Mouse (Mus musculus): ENCODE measurements at regions not wholly inside any gene's neighbourhood (a gene's known extent, or its start where the extent isn't known, plus 50 kb on each side); places are given as distances from the start of the nearest gene placed in this dataset.

GRCm38 (mm10) chr14:103899111-103899814 lies 55.1 kb upstream of the Ednrb start:
- H3K27ac ChIP-seq (ENCODE audit: insufficient read depth, low read depth): no peak overlapping the region
- H3K27me3 ChIP-seq (replicated peaks): no peaks in the 10 kb centered on the region
- no peak overlapping the region for H3K4me2 ChIP-seq (ENCODE audit: insufficient read depth, low read depth, poor library complexity, severe bottlenecking)
- H3K9me3 ChIP-seq (replicated peaks; ENCODE audit: low read length): no peaks in the 10 kb centered on the region
- DNase-seq (ENCODE audit: extremely low read depth): no peak
- in situ Hi-C loops (cut with MboI; ENCODE audit: low pct_ligation_motif_present, low pct_unique_long_range_greater_than_20kb, low sequenced_read_pairs) (no loop called here), dilution Hi-C loops (cut with MboI; ENCODE audit: extremely low pct_ligation_motif_present, extremely low pct_unique_long_range_greater_than_20kb, low sequenced_read_pairs) (no loop called here)
- H3K79me2 ChIP-seq (replicated peaks; ENCODE audit: control insufficient read depth, extremely low read depth, insufficient read depth, poor library complexity, severe bottlenecking): no peaks in the 10 kb centered on the region
- TF ChIP-seq IRF4 (IDR thresholded peaks at IDR 0.05; ENCODE audit: low read depth, low read length): no peak
- TF ChIP-seq EP300 (IDR thresholded peaks at IDR 0.05; ENCODE audit: low read length): no peak
- TF ChIP-seq HCFC1 (IDR thresholded peaks at IDR 0.05; ENCODE audit: low read depth, low read length): no peak
- no peak for TF ChIP-seq JUND (conservative IDR thresholded peaks at IDR 0.05; ENCODE audit: low read depth, low read length)
- TF ChIP-seq ETS1 (conservative IDR thresholded peaks at IDR 0.05; ENCODE audit: low read depth, low read length): no peak
- no peak for TF ChIP-seq E2F4 (IDR thresholded peaks at IDR 0.05; ENCODE audit: insufficient replicate concordance, low read depth, low read length)
- no peak for TF ChIP-seq SMC3 (IDR thresholded peaks at IDR 0.05; ENCODE audit: low read depth, low read length)
- TF ChIP-seq MEF2A (IDR thresholded peaks at IDR 0.05; ENCODE audit: borderline replicate concordance, low read depth, low read length): no peak
- no peak for TF ChIP-seq MAZ (IDR thresholded peaks at IDR 0.05; ENCODE audit: low read depth, low read length)
- TF ChIP-seq BHLHE40 (IDR thresholded peaks at IDR 0.05; ENCODE audit: low read depth, low read length): no peak
- TF ChIP-seq TBP (conservative IDR thresholded peaks at IDR 0.05; ENCODE audit: low read depth, low read length): no peak
- no peak for TF ChIP-seq RCOR1 (conservative IDR thresholded peaks at IDR 0.05; ENCODE audit: low read depth, low read length)
- TF ChIP-seq CHD2 (IDR thresholded peaks at IDR 0.05; ENCODE audit: low read length): no peak
- TF ChIP-seq POLR2A (IDR thresholded peaks at IDR 0.05; ENCODE audit: low read depth, low read length): no peak
- no peak for TF ChIP-seq MAX (IDR thresholded peaks at IDR 0.05; ENCODE audit: low read length)
- H3K4me1 ChIP-seq (ENCODE audit: control insufficient read depth in 1 of 2, insufficient read depth in 2 of 2): no peaks in the 10 kb centered on the region
- H3K9ac ChIP-seq (ENCODE audit: insufficient read depth, low read depth): no peak overlapping the region
- H3K36me3 ChIP-seq (replicated peaks in 1 of 2; ENCODE audit: control insufficient read depth in 1 of 2, insufficient read depth in 1 of 2, low read length in 1 of 2): no peaks in the 10 kb centered on the region
- no peak overlapping the region for H3K4me3 ChIP-seq (replicated peaks in 1 of 3; ENCODE audit: low read depth in 2 of 3, low read length in 2 of 3, poor library complexity in 1 of 3)

GRCm38 (mm10) chr14:103898689-103899088 lies 54.5 kb upstream of the Ednrb start:
- no peak overlapping the region for H3K4me3 ChIP-seq (replicated peaks in 1 of 3; ENCODE audit: low read depth in 2 of 3, low read length in 2 of 3, poor library complexity in 1 of 3)
- H3K27ac ChIP-seq (ENCODE audit: insufficient read depth, low read depth): no peak overlapping the region
- no peak for DNase-seq (ENCODE audit: extremely low read depth)
- dilution Hi-C loops (cut with MboI; ENCODE audit: extremely low pct_ligation_motif_present, extremely low pct_unique_long_range_greater_than_20kb, low sequenced_read_pairs): no loop called here
- TF ChIP-seq TCF12 (IDR thresholded peaks at IDR 0.05; ENCODE audit: low read depth, low read length) (no peak), NRF1 (IDR thresholded peaks at IDR 0.05; ENCODE audit: low read depth, low read length) (no peak), ZNF384 (IDR thresholded peaks at IDR 0.05; ENCODE audit: low read depth, low read length) (no peak), KAT2A (IDR thresholded peaks at IDR 0.05; ENCODE audit: insufficient replicate concordance, low read length) (no peak), PAX5 (IDR thresholded peaks at IDR 0.05; ENCODE audit: low read length) (no peak), ZMIZ1 (IDR thresholded peaks at IDR 0.05; ENCODE audit: low read depth, low read length) (no peak), POLR2A (IDR thresholded peaks at IDR 0.05; ENCODE audit: low read depth, low read length) (no peak), E2F4 (IDR thresholded peaks at IDR 0.05; ENCODE audit: insufficient replicate concordance, low read depth, low read length) (no peak), ELF1 (IDR thresholded peaks at IDR 0.05; ENCODE audit: low read depth, low read length) (no peak), ETS1 (conservative IDR thresholded peaks at IDR 0.05; ENCODE audit: low read depth, low read length) (no peak), SMC3 (IDR thresholded peaks at IDR 0.05; ENCODE audit: low read depth, low read length) (no peak), EP300 (IDR thresholded peaks at IDR 0.05; ENCODE audit: low read length) (no peak), NELFE (IDR thresholded peaks at IDR 0.05; ENCODE audit: low read depth, low read length) (no peak), RAD21 (IDR thresholded peaks at IDR 0.05; ENCODE audit: low read depth, low read length) (no peak), MAFK (IDR thresholded peaks at IDR 0.05; ENCODE audit: insufficient replicate concordance, low read length) (no peak), HCFC1 (IDR thresholded peaks at IDR 0.05; ENCODE audit: low read depth, low read length) (no peak), MYC (IDR thresholded peaks at IDR 0.05; ENCODE audit: low read depth, low read length) (no peak), BHLHE40 (IDR thresholded peaks at IDR 0.05; ENCODE audit: low read depth, low read length) (no peak)
- no peaks in the 10 kb centered on the region for H3K4me1 ChIP-seq (ENCODE audit: control insufficient read depth in 1 of 2, insufficient read depth in 2 of 2)
- no peaks in the 10 kb centered on the region for H3K79me2 ChIP-seq (replicated peaks; ENCODE audit: control insufficient read depth, extremely low read depth, insufficient read depth, poor library complexity, severe bottlenecking)
- H3K36me3 ChIP-seq (replicated peaks in 1 of 2; ENCODE audit: control insufficient read depth in 1 of 2, insufficient read depth in 1 of 2, low read length in 1 of 2): no peaks in the 10 kb centered on the region
- no peak overlapping the region; the same call in 1 of the 2 replicates for H3K4me2 ChIP-seq (ENCODE audit: insufficient read depth, low read depth, poor library complexity, severe bottlenecking)
- H3K9ac ChIP-seq (ENCODE audit: insufficient read depth, low read depth): no peak overlapping the region
- no peaks in the 10 kb centered on the region for H3K9me3 ChIP-seq (replicated peaks; ENCODE audit: low read length)
- in situ Hi-C loops (cut with MboI; ENCODE audit: low pct_ligation_motif_present, low pct_unique_long_range_greater_than_20kb, low sequenced_read_pairs): no loop called here
- no peaks in the 10 kb centered on the region for H3K27me3 ChIP-seq (replicated peaks)

All from CH12.LX (cell line).